Mouse (Mus musculus) ES-Bruce4 (cell line): ENCODE results near the gene Zfp868. TPM values are rescaled to one million over a fixed set of nuclear protein-coding genes. Genes with fewer than 3 reads are reported as not detected.
"Not testable (repeated sequence)": the region's sequence is repeated elsewhere in the genome, so short reads cannot be mapped to it uniquely, and the experiment has no call there.

Source experiments
- H3K27ac ChIP-seq: 2 replicates; pipeline ENCODE4 v1.5.1; 2012; ENCODE audit warnings: low read length, inconsistent platforms; ENCODE audit not compliant: insufficient read depth
- H3K27me3 ChIP-seq: 2 replicates; pipeline ENCODE4 v1.6.1; 2012; ENCODE audit warnings: mild to moderate bottlenecking, low read length, inconsistent platforms; ENCODE audit not compliant: control insufficient read depth, poor library complexity, insufficient read depth, severe bottlenecking
- H3K36me3 ChIP-seq: 2 replicates; pipeline ENCODE4 v1.6.1; 2012; ENCODE audit warnings: inconsistent platforms, mild to moderate bottlenecking, low read length, moderate library complexity; ENCODE audit not compliant: control insufficient read depth, poor library complexity, insufficient read depth, severe bottlenecking
- H3K4me1 ChIP-seq: one replicate; pipeline ENCODE4 v1.8.1; 2011; ENCODE audit warnings: low read length; ENCODE audit not compliant: control insufficient read depth, insufficient read depth
- H3K4me3 ChIP-seq: 2 replicates; pipeline ENCODE4 v1.5.1; 2011; ENCODE audit warnings: low read depth, mild to moderate bottlenecking, low read length
- H3K9ac ChIP-seq: 2 replicates; pipeline ENCODE4 v1.6.1; 2012; ENCODE audit warnings: low read depth, mild to moderate bottlenecking, inconsistent platforms; ENCODE audit not compliant: poor library complexity, severe bottlenecking
- H3K9me3 ChIP-seq: replicated peaks from 2 replicates; pipeline ENCODE4 v1.6.1; 2012; ENCODE audit warnings: mild to moderate bottlenecking, low read length, inconsistent platforms; ENCODE audit not compliant: control insufficient read depth, poor library complexity, insufficient read depth, severe bottlenecking
- CTCF ChIP-seq: IDR thresholded peaks from one replicate; pipeline ENCODE4 v1.8.1; 2011; ENCODE audit warnings: low read depth, low read length
- EP300 ChIP-seq: IDR thresholded peaks from 2 replicates; pipeline ENCODE4 v1.6.1; 2011; ENCODE audit warnings: low read depth, low read length; ENCODE audit not compliant: insufficient read depth
- POLR2A ChIP-seq: IDR thresholded peaks from one replicate; pipeline ENCODE4 v1.8.1; 2011; ENCODE audit warnings: low read length; ENCODE audit not compliant: insufficient read depth
- polyA plus RNA-seq: library from polyadenylated mRNA; stranded (reverse); fragments of >200 nt; gene quantifications from 2 replicates; pipeline ENCODE4 v1.2.4, GENCODE M21; 2011; ENCODE audit warnings: low read depth; ENCODE audit not compliant: missing spikeins, insufficient read depth, insufficient read length

The Zfp868 gene
- polyA plus RNA-seq, 1 experiment = 21.6 TPM

GRCm38 (mm10) chr8:69614687-69615086 lies 10.7 kb downstream of the Zfp868 start:
- H3K9me3 ChIP-seq = no peaks in the 10 kb centered on the region
- peaks cover 43% of the 10 kb centered on the region for H3K36me3 ChIP-seq
- H3K9ac ChIP-seq = no peak overlapping the region
- H3K27ac ChIP-seq = no peak overlapping the region
- TF ChIP-seq EP300 (no peak), POLR2A (no peak), CTCF (peak; percentile 64)
- H3K27me3 ChIP-seq = no peaks in the 10 kb centered on the region
- no peak overlapping the region for H3K4me3 ChIP-seq
- no peaks in the 10 kb centered on the region for H3K4me1 ChIP-seq

GRCm38 (mm10) chr8:69597598-69597997 lies 27.8 kb downstream of the Zfp868 start:
- H3K27ac ChIP-seq, H3K27me3 ChIP-seq, H3K36me3 ChIP-seq, H3K9ac ChIP-seq, H3K4me1 ChIP-seq, H3K9me3 ChIP-seq, H3K4me3 ChIP-seq: not testable (repeated sequence)

DNA sequence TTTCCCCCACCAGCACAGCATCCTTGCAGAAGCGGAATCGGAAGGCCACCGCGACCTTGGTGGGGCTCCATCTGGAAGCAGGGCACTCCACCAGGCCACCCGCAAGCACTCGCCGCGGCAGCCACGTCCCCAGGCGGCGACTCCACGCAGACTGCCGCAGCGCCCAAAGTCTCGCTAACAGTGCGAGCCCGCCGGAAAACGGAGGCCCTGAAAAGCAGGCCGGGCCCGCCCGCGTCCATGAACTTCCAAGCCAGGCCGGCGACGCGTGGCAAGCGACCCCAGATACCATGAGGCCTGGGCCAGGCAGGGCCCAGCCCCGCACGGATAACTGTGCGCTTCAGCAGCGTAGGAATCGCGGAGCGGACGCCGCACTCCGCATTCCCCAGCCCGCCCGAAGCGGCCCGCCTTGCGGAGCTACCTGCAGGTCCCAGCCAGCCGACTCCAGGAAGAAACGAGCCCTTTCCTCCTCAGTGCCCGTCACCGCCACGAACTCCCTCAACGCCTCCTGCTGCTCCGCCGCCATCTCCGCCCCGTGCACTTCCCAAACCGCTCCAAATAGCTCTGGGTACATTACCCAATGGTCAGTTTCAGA lies 40.6 kb downstream of the Zfp868 start:
- Histone ChIP-seq H3K27ac (no peak overlapping the region), H3K27me3 (no peaks in the 10 kb centered on the region; the same call in 1 of the 2 replicates), H3K36me3 (no peaks in the 10 kb centered on the region), H3K9me3 (no peaks in the 10 kb centered on the region; the same call in 1 of the 2 replicates), H3K4me1 (no peaks in the 10 kb centered on the region), H3K4me3 (peak overlapping the region; percentile 55), H3K9ac (peak overlapping the region; percentile 81)
- TF ChIP-seq POLR2A = no peak
- TF ChIP-seq CTCF = no peak
- no peak for TF ChIP-seq EP300

DNA sequence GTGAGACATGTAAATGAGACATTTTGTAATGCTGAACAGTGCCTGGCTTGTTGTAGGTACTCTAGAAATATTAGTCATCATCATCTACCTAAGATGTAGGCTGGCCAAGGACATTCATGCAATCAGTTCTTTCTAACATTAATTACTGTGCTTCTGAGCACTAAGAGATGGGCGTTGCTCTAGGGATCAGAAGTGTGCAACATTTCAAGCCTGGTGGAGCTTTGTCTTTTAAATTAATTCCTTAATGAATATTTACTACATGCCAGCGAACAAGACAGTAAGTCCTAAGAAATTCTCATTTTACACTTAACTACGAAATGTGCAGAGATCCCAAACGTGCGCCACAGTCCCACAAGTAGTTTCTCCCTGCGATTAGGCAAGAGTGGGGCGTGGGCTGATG lies 41.1 kb downstream of the Zfp868 start:
- H3K9me3 ChIP-seq, H3K27ac ChIP-seq, H3K36me3 ChIP-seq, H3K27me3 ChIP-seq, H3K4me1 ChIP-seq: not testable (repeated sequence)
- peak overlapping the region; percentile 81; the same call in 1 of the 2 replicates for H3K9ac ChIP-seq
- peak overlapping the region; percentile 55 for H3K4me3 ChIP-seq

Other genes with a start within 250 kb of the Zfp868 start
- not detected in 2 replicates for gene Gm9495, start 172.0 kb downstream of the Zfp868 start, polyA plus RNA-seq
- not detected in 2 replicates for gene Gm7697, start 102.6 kb downstream of the Zfp868 start, polyA plus RNA-seq
- 2.2 and 2.4 TPM in 2 replicates for gene Zfp964, start 28.9 kb upstream of the Zfp868 start, polyA plus RNA-seq
- gene Zfp869, start 85.2 kb upstream of the Zfp868 start, polyA plus RNA-seq = 29.1 and 33.7 TPM in 2 replicates
- gene Zfp963, start 124.4 kb upstream of the Zfp868 start, polyA plus RNA-seq = 6.5 and 7.0 TPM in 2 replicates
- gene Gm20422, start 149.3 kb upstream of the Zfp868 start, polyA plus RNA-seq = not detected in 2 replicates
- 31.1 and 32.2 TPM in 2 replicates for gene Atp13a1, start 165.6 kb upstream of the Zfp868 start, polyA plus RNA-seq
- 38.3 and 41.1 TPM in 2 replicates for gene Zfp866, start 165.6 kb upstream of the Zfp868 start, polyA plus RNA-seq
- 11.6 and 12.6 TPM in 2 replicates for gene Gmip, start 183.1 kb upstream of the Zfp868 start, polyA plus RNA-seq
- gene Lpar2, start 196.9 kb upstream of the Zfp868 start, polyA plus RNA-seq = 10.1 and 10.8 TPM in 2 replicates
- 22.4 and 26.7 TPM in 2 replicates for gene Pbx4, start 206.9 kb upstream of the Zfp868 start, polyA plus RNA-seq